Mouse (Mus musculus) lung, embryonic 16.5 days (tissue): Measurements from ENCODE around the gene Hipk2. TPM values are rescaled to one million over a fixed set of nuclear protein-coding genes. Genes with fewer than 3 reads are reported as not detected.

Source experiments
- ATAC-seq: fragments of 200-750 bp; cut with Nextera tagmentation; 2 replicates; pipeline ENCODE4 v1.8.0; 2017; ENCODE audit warnings: low read depth, mild to moderate bottlenecking, moderate library complexity
- H3K27ac ChIP-seq: fragments of 300-500 bp; sonication (generic); 2 replicates; pipeline ENCODE4 v1.5.1; 2014; ENCODE audit warnings: mild to moderate bottlenecking, control low read depth, low read length
- H3K27me3 ChIP-seq: fragments of 300-500 bp; sonication (generic); 2 replicates; pipeline ENCODE4 v1.6.1; 2014; ENCODE audit warnings: low read depth, low read length, mixed read lengths; ENCODE audit not compliant: control insufficient read depth, insufficient read depth
- H3K36me3 ChIP-seq: fragments of 300-500 bp; sonication (generic); 2 replicates; pipeline ENCODE4 v1.6.1; 2014; ENCODE audit warnings: low read length; ENCODE audit not compliant: control insufficient read depth, insufficient read depth
- H3K4me1 ChIP-seq: fragments of 300-500 bp; sonication (generic); replicated peaks from 2 replicates; pipeline ENCODE4 v1.6.1; 2014; ENCODE audit warnings: low read length, mixed read lengths; ENCODE audit not compliant: control insufficient read depth, insufficient read depth
- H3K4me2 ChIP-seq: fragments of 300-500 bp; sonication (generic); 2 replicates; pipeline ENCODE4 v1.6.1; 2014; ENCODE audit warnings: low read depth, low read length, control low read depth
- H3K4me3 ChIP-seq: fragments of 300-500 bp; sonication (generic); 2 replicates; pipeline ENCODE4 v1.5.1; 2014; ENCODE audit warnings: mild to moderate bottlenecking, low read length, control low read depth
- H3K9ac ChIP-seq: fragments of 300-500 bp; sonication (generic); 2 replicates; pipeline ENCODE4 v1.6.1; 2014; ENCODE audit warnings: low read length, control low read depth
- H3K9me3 ChIP-seq: fragments of 300-500 bp; sonication (generic); 2 replicates; pipeline ENCODE4 v1.6.1; 2016; ENCODE audit warnings: low read length; ENCODE audit not compliant: control insufficient read depth
- WGBS: fragments of 180-500 bp; shearing (Covaris S2); extraction: QIAGEN DNeasy Blood & Tissue Kit; methylation state at CpG from one replicate; pipeline ENCODE4 v1.1.7; 2014; 5-methylcytosine and 5-hydroxymethylcytosine counted together
- polyA plus RNA-seq: library from polyadenylated mRNA; unstranded; fragments of >200 nt; fragmentation: Nextera tagmentation; extraction: Ambion mirVana; gene quantifications from 2 replicates; pipeline ENCODE4 v1.2.1, GENCODE M21; 2015

The Hipk2 gene
- polyA plus RNA-seq, 1 experiment from 2014 or later: 19.8 TPM

- H3K4me1 ChIP-seq: peaks cover 7% of the 10 kb centered on the region; the same call in 1 of the 2 replicates
- H3K9ac ChIP-seq: no peak overlapping the region
- peak overlapping the region; percentile 14 for H3K27ac ChIP-seq
Observed at GRCm38 (mm10) chr6:38910828-38911559, 35.0 kb upstream of the Hipk2 start.

DNA sequence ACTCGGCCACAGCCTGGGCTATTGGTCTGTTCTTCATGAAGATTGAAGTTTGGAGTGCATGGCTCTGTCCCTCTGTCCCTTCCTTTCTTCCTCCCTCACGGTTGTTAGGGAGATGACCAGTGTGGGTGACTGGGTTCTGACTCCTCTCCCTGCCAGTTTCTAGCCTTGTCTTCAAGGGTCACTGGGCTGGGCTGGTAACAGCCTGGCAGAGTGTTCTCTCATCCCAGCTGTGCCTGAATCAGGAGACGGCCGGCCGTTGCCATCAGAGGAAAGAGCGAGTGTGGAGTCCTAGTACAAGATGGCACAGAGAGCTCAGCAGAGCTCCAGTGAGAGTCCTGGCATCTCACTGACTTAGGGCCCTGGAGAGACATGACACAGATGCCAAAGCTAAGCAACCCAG, 32.4 kb upstream of the Hipk2 start:
- Histone ChIP-seq H3K27ac (no peak overlapping the region), H3K4me1 (peaks cover 5% of the 10 kb centered on the region; the same call in 1 of the 2 replicates), H3K4me3 (no peak overlapping the region), H3K4me2 (no peak overlapping the region), H3K9me3 (no peaks in the 10 kb centered on the region), H3K9ac (no peak overlapping the region), H3K27me3 (no peaks in the 10 kb centered on the region), H3K36me3 (no peaks in the 10 kb centered on the region)
- ATAC-seq: no peak
- 80% methylated on average over 6 of the region's 6 CpGs for WGBS

More at GRCm38 (mm10) chr6:38910828-38911559, 35.0 kb upstream of the Hipk2 start:
- Histone ChIP-seq H3K36me3 (no peaks in the 10 kb centered on the region), H3K9me3 (no peaks in the 10 kb centered on the region), H3K4me2 (no peak overlapping the region), H3K4me3 (no peak overlapping the region), H3K27me3 (no peaks in the 10 kb centered on the region)
- 33% methylated on average over 3 of the region's 3 CpGs for WGBS
- peak; percentile 48 for ATAC-seq

DNA sequence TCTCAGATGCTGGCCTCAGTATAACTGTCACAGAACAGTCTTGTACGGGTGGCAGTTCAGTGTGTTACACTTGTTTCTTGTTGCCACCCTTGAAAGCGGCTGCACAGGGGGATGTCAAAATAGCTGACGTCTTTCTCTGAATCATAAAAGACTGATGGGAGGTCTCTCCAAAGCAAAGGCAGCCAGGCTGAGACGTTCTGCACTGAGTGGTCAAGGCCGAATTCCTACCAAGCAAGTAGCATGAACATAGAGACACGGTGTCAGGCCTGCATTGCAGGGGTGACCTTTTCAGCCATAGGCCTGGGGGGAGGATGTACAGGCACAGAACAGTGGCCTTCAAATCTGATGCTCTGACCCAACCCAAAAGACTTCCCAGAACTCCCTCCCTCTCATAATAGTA, 30.0 kb upstream of the Hipk2 start:
- Histone ChIP-seq H3K9ac (no peak overlapping the region), H3K4me3 (no peak overlapping the region), H3K27me3 (no peaks in the 10 kb centered on the region), H3K36me3 (no peaks in the 10 kb centered on the region), H3K4me2 (no peak overlapping the region), H3K27ac (no peak overlapping the region), H3K9me3 (no peaks in the 10 kb centered on the region), H3K4me1 (no peaks in the 10 kb centered on the region)
- 89% methylated on average over 6 of the region's 6 CpGs for WGBS
- ATAC-seq: no peak

DNA sequence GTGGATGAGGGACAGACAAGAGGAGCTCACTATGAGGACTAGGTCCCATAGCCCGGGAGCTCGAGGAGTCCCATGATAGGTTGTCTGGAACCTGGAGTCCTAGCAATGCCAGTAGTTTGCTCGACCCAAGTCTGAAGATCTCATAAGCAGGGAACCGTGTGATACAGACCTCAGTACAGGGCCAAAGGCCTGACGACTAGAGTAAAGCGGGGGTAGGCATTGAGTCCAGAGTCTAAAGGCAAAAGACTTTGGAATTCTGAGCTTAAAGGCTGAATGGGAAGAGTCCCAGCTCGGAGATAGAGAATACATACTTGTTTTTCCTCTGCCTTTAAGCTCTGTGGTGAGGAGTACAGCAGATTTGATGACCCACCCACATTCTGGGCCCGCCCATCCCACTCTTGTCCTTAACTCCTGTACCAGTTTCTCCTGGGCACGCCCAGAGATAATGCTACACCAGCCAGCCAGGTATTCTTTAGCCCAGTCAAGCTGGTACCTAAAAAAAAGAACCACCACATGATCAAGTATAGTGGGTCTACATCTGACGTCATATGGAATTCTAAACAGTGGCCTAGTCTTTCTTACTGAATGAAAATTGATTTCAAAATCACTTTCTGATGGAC, 27.0 kb upstream of the Hipk2 start:
- Histone ChIP-seq H3K9ac (no peak overlapping the region), H3K36me3 (no peaks in the 10 kb centered on the region), H3K27ac (no peak overlapping the region), H3K4me3 (no peak overlapping the region), H3K4me2 (no peak overlapping the region), H3K27me3 (no peaks in the 10 kb centered on the region), H3K4me1 (no peaks in the 10 kb centered on the region), H3K9me3 (no peaks in the 10 kb centered on the region)
- WGBS: 88% methylated on average over 10 of the region's 10 CpGs
- ATAC-seq: no peak

DNA sequence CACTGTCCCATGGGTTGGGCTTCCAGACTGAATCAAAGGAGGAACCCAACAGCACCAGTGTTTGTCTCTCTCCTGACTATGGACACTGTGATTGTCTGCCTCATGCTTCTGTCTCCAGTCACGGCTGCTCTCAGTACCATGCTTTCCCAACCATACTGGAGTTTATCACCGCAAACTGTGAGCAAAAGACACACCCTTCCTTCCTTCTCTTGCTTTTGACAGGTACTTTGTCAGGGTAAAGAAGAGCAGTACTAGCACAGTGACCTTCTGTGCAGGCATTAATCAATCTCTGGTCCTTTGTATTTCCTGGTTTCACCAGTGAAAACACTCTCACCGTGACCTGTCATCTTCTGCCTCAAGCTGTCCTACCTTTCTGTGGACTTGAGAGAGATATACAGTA, 25.7 kb upstream of the Hipk2 start:
- WGBS: 49% methylated on average over 3 of the region's 3 CpGs
- no peak overlapping the region for H3K4me2 ChIP-seq
- H3K9me3 ChIP-seq: no peaks in the 10 kb centered on the region
- H3K27ac ChIP-seq: no peak overlapping the region
- ATAC-seq: no peak
- H3K4me1 ChIP-seq: peaks cover 6% of the 10 kb centered on the region
- H3K27me3 ChIP-seq: no peaks in the 10 kb centered on the region
- H3K36me3 ChIP-seq: no peaks in the 10 kb centered on the region
- no peak overlapping the region for H3K4me3 ChIP-seq
- H3K9ac ChIP-seq: no peak overlapping the region

GRCm38 (mm10) chr6:38901152-38901551, 25.2 kb upstream of the Hipk2 start:
- peaks cover 6% of the 10 kb centered on the region for H3K4me1 ChIP-seq
- H3K27ac ChIP-seq: no peak overlapping the region
- H3K9ac ChIP-seq: no peak overlapping the region
- no peaks in the 10 kb centered on the region for H3K36me3 ChIP-seq
- H3K27me3 ChIP-seq: no peaks in the 10 kb centered on the region
- no peaks in the 10 kb centered on the region for H3K9me3 ChIP-seq
- no peak for ATAC-seq
- H3K4me3 ChIP-seq: no peak overlapping the region
- WGBS: 84% methylated on average over 4 of the region's 4 CpGs
- H3K4me2 ChIP-seq: no peak overlapping the region

- no peak for ATAC-seq
- no peak overlapping the region for H3K9ac ChIP-seq
- H3K4me3 ChIP-seq: no peak overlapping the region
- H3K27me3 ChIP-seq: no peaks in the 10 kb centered on the region
- H3K4me2 ChIP-seq: no peak overlapping the region
- H3K9me3 ChIP-seq: no peaks in the 10 kb centered on the region
- H3K36me3 ChIP-seq: no peaks in the 10 kb centered on the region
- H3K4me1 ChIP-seq: peaks cover 6% of the 10 kb centered on the region
- no peak overlapping the region for H3K27ac ChIP-seq
- 84% methylated on average over 4 of the region's 4 CpGs for WGBS
Observed at GRCm38 (mm10) chr6:38900479-38901126, 24.6 kb upstream of the Hipk2 start.

DNA sequence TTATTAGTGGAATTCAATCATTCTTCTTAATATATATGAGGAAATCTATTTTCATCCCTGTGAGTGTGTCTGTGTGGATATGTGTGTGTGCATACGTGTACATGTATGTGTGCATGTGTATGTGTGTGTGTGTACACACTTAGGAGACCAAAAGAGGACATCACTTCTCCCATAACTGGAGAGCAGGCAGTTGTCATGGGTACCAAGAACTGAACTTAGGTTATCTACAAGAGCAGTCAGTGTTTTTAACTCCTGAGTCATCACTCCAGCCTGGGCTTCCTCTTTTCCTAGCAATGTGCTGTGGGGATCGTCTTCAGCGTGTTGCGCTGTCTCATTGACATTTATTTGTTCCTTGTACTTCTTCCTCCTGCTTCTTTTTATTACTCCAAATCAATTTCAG, 24.1 kb upstream of the Hipk2 start:
- 82% methylated on average over 4 of the region's 4 CpGs for WGBS
- no peak for ATAC-seq
- Histone ChIP-seq H3K27me3 (no peaks in the 10 kb centered on the region), H3K4me1 (peaks cover 6% of the 10 kb centered on the region), H3K9ac (no peak overlapping the region), H3K4me2 (no peak overlapping the region), H3K4me3 (no peak overlapping the region), H3K9me3 (no peaks in the 10 kb centered on the region), H3K27ac (no peak overlapping the region), H3K36me3 (no peaks in the 10 kb centered on the region)

DNA sequence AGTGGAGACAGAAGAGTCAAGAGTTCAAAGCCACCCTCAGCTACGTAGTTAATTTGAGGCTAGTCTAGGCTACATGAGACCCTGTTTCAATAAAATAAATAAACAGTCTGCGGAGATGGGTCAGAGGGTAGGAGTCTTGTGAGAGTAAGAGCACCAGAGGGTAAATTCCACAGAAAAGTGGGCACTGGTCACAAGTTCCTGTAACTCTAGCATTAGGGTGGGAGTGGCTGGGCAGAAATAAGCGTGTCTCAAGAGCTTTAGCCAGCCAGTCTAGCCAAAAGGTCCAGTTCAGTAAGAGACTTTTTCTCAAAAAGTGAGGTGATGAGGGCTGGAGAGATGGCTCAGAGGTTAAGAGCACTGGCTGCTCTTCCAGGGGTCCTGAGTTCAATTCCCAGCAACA, 17.6 kb upstream of the Hipk2 start:
- no peak for ATAC-seq
- Histone ChIP-seq H3K27ac (no peak overlapping the region), H3K9me3 (no peaks in the 10 kb centered on the region), H3K9ac (no peak overlapping the region), H3K4me2 (no peak overlapping the region), H3K27me3 (no peaks in the 10 kb centered on the region), H3K4me1 (peaks cover 6% of the 10 kb centered on the region), H3K36me3 (no peaks in the 10 kb centered on the region), H3K4me3 (no peak overlapping the region)
- WGBS: 49% methylated on average over 3 of the region's 3 CpGs
